Mouse (Mus musculus): ENCODE measurements around the gene Gan. TPM values are rescaled to one million over a fixed set of nuclear protein-coding genes. Genes with fewer than 3 reads are reported as not detected.

Gene Gan
- polyA plus RNA-seq, 1 experiment from 2014 or later, result 2.8 TPM

DNA sequence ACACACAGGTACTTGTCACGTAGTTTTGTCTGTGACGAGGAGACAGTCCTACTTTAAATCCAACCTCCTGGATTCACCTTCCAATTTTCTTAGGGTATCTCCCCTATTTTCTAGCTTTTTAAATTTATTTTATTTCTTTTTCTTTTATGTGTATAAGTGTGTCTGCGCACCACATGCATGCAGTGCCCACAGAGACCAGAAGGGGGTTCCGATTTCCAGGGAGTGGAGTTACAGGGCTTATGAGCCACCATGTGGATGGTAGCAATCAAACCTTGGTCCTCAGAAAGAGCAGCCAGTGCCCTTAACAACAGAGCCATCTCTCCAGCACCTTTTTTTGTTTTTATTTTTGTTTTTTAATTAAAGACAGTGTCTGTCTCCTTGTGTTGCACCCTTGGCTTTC is 24.8 kb downstream of the Gan start:
- peaks cover 44% of the 10 kb centered on the region for H3K36me3 ChIP-seq
- H3K9ac ChIP-seq, result no peak overlapping the region
- no peaks in the 10 kb centered on the region for H3K27me3 ChIP-seq
- H3K9me3 ChIP-seq, result no peaks in the 10 kb centered on the region
- H3K27ac ChIP-seq, result no peak overlapping the region
- 95% methylated on average over 4 of the region's 4 CpGs for WGBS
- H3K4me3 ChIP-seq, result no peak overlapping the region
- no peaks in the 10 kb centered on the region for H3K4me1 ChIP-seq
- ATAC-seq (ENCODE audit: low FRiP score, low read depth), result no peak
- no peak overlapping the region for H3K4me2 ChIP-seq (replicated peaks)

DNA sequence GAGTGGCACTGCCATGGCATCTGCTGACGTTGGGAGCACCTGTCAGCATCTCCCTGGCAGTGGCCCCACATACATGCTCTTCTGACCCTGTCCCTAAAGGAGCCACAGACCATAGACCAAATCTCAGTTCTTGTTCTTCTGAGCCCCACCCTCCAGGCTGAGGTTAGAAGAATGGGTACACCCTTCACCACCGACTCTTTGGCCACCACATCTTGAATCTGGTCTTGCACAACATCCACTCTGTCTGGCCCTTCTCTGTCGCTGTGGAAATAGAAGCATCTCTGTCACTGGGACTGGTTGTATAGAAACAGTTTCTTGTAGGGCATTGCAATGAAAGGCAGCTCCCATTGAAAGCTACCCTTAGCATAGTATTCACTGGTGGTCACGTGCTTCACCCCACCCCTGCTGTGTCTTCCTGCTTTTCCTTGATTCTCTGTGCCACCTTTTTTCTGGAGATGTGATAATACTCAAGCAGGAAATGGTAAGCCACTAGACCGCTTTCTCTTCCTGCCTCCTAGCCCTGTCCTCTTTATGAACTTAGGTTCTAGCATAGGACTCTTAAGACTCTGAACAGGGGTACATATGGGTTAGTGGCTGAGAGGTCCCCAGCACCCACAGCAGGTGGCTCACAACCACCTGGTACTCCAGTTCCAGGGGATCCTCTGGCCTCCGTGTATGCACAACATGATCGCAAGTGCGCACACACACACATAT is 25.9 kb downstream of the Gan start:
- Histone ChIP-seq H3K4me1 (no peaks in the 10 kb centered on the region), H3K4me3 (no peak overlapping the region), H3K27ac (no peak overlapping the region), H3K9me3 (no peaks in the 10 kb centered on the region), H3K9ac (no peak overlapping the region), H3K36me3 (peaks cover 54% of the 10 kb centered on the region), H3K4me2 (replicated peaks) (no peak overlapping the region), H3K27me3 (no peaks in the 10 kb centered on the region)
- 92% methylated on average over 8 of the region's 8 CpGs for WGBS
- no peak for ATAC-seq (ENCODE audit: low FRiP score, low read depth)

DNA sequence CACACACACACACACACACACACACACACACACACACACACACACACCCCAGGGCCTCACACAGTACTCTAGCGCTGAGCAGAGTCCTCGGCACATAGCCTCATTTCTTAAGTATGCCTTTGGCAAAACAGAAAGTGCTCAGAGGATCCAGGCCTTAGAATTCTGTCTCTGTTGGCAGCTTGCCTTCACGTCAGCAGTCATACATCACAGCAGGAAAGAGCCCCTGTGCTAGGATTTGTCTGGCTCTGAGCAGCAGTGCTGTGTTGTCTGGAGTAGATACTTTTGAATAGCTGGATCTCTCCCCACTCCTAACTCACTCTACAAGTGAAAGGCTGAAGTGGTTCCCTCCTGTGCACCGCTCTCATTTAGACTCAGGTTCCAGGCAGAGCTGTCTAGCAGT is 36.4 kb downstream of the Gan start:
- peaks cover 11% of the 10 kb centered on the region; the same call in 1 of the 2 replicates for H3K4me1 ChIP-seq
- H3K36me3 ChIP-seq, result peaks cover 85% of the 10 kb centered on the region
- 76% methylated on average over 4 of the region's 4 CpGs for WGBS
- H3K4me3 ChIP-seq, result no peak overlapping the region
- H3K9me3 ChIP-seq, result no peaks in the 10 kb centered on the region
- no peak for ATAC-seq (ENCODE audit: low FRiP score, low read depth)
- H3K4me2 ChIP-seq (replicated peaks), result no peak overlapping the region
- no peaks in the 10 kb centered on the region for H3K27me3 ChIP-seq
- no peak overlapping the region for H3K27ac ChIP-seq
- no peak overlapping the region for H3K9ac ChIP-seq

DNA sequence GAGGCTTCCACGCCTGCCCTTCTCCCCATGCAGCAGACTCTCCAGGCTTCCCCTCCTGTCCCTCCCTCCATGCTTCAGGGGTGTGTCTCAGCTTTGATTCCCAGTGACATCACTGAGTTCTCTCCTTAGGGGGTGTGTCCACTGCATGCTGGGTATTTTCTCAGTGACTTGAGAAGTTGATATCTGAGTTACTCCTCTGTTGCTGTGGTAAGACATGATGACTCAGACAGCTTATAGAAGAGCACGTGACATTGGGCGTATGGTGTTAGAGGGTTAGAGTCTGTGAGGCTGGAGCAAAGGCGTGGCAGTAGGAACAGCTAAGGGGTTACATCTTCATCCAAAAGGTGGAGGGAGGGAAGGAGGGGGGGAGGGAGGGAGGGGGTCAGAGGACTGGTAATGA is 38.7 kb downstream of the Gan start:
- no peaks in the 10 kb centered on the region for H3K27me3 ChIP-seq
- H3K4me1 ChIP-seq, result peaks cover 23% of the 10 kb centered on the region
- no peak overlapping the region for H3K4me2 ChIP-seq (replicated peaks)
- H3K9me3 ChIP-seq, result no peaks in the 10 kb centered on the region
- no peak for ATAC-seq (ENCODE audit: low FRiP score, low read depth)
- no peak overlapping the region for H3K27ac ChIP-seq
- no peak overlapping the region for H3K4me3 ChIP-seq
- 89% methylated on average over 4 of the region's 4 CpGs for WGBS
- H3K36me3 ChIP-seq, result peaks cover 79% of the 10 kb centered on the region
- H3K9ac ChIP-seq, result no peak overlapping the region

DNA sequence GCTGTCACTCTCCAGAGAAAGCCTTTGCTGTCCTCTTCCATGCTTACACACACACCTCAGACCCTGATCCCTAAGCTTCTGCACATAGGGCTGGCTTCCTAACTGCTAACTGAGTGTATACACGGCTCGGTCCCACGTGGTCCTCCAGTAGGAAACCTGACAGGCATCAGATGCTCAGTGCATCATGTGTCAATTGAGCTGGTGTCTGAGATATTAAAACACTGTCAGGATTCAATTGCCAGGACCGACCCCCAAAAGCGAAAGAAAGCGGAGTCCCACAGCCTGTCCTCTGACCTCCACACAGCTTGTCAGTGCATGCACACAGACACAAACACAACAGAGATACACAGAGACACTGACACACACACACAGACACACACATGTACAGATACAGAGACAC is 39.6 kb downstream of the Gan start:
- no peak for ATAC-seq (ENCODE audit: low FRiP score, low read depth)
- Histone ChIP-seq H3K27me3 (no peaks in the 10 kb centered on the region), H3K4me2 (replicated peaks) (no peak overlapping the region), H3K9me3 (no peaks in the 10 kb centered on the region), H3K36me3 (peaks cover 81% of the 10 kb centered on the region), H3K27ac (no peak overlapping the region), H3K4me1 (peaks cover 23% of the 10 kb centered on the region), H3K9ac (no peak overlapping the region), H3K4me3 (no peak overlapping the region)
- 91% methylated on average over 6 of the region's 6 CpGs for WGBS

DNA sequence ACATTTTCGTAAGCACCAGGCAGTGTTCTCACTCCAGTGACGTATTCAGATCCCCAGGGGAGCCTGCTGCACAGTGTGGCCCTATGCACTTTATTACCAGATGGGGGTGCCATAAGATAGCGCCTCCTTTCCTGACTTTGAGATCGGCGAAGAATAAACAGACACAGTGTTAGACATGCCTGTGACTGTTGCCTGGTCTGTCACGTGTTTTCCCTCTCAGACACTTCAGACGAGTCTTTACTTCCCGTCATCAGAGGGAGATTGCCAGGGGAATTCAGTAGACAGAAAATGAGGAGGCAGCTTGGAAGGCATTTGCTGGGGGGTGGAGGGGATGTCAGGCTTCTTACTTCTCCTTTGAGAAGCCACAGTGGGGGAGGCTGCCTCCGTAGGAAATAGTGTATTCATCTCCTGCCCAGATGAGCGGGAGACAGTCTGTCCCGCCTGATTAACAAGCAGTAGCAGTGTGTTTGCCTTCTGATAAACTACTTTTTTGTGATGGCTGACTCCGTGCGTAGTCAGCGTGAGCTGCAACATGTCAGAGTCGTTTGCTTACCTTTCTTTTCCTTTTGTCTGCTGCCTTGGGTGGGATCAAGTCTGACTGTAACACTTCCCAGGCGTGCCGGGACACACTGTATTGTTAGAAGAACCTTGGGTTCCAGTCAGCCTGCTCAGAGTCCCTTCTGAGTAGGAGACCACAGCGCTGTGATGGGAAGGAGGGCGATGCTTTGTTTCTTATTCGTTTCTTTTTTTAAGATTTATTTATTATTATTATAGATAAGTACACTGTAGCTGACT is 40.4 kb downstream of the Gan start:
- no peaks in the 10 kb centered on the region for H3K27me3 ChIP-seq
- peak; percentile 75; the same call in 1 of the 2 replicates for ATAC-seq (ENCODE audit: low FRiP score, low read depth)
- no peak overlapping the region for H3K9ac ChIP-seq
- no peak overlapping the region for H3K4me2 ChIP-seq (replicated peaks)
- no peaks in the 10 kb centered on the region for H3K9me3 ChIP-seq
- peaks cover 23% of the 10 kb centered on the region for H3K4me1 ChIP-seq
- no peak overlapping the region for H3K4me3 ChIP-seq
- WGBS, result 53% methylated on average over 20 of the region's 20 CpGs
- peak overlapping the region; percentile 39; the same call in 1 of the 2 replicates for H3K27ac ChIP-seq
- peaks cover 77% of the 10 kb centered on the region for H3K36me3 ChIP-seq

DNA sequence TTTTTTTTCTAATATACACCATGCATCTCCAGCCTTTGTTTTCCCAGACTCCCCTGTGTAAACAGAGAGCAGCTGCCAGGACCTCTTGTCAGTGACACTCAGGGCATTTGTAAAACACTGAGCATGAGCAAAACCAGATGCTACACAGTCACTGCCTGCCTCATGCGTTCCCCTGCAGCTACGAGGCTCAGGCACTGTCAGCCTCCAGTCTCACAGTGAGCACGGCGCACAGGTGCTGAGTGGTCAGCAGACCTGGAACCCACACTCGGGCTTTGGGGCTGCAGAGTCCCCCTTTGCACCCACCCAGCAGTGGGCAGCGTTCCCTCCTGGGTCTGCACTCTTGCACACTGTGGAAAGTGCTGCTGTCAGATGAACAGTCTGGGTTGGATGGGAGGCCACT is 41.7 kb downstream of the Gan start:
- H3K4me3 ChIP-seq, result no peak overlapping the region
- H3K4me1 ChIP-seq, result peaks cover 23% of the 10 kb centered on the region
- H3K27ac ChIP-seq, result peak overlapping the region; percentile 55; the same call in 1 of the 2 replicates
- no peak for ATAC-seq (ENCODE audit: low FRiP score, low read depth)
- no peaks in the 10 kb centered on the region for H3K27me3 ChIP-seq
- whole genome bisulfite sequencing, result 40% methylated on average over 6 of the region's 6 CpGs
- H3K9me3 ChIP-seq, result no peaks in the 10 kb centered on the region
- peaks cover 77% of the 10 kb centered on the region for H3K36me3 ChIP-seq
- no peak overlapping the region for H3K4me2 ChIP-seq (replicated peaks)
- no peak overlapping the region for H3K9ac ChIP-seq

DNA sequence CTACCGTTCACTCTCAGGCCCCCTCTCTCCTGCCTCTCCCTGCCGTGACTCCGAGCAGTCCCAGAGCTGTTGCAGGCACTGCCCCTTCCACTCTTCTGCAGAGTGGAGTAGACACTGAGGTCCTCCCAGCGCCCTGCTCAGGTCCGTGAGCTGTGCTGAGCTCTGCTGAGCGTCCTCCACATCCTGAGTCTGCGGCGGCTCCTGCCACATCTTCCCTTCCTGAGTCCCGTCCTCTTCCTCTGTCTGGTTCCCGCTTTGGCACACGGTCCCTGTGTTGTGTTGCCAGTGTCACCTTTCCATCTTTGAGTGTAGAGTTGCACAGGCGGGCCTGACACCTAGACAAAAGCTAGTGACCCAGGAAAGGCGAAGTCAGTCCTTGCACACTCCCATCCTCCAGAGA is 42.4 kb downstream of the Gan start:
- H3K9me3 ChIP-seq, result no peaks in the 10 kb centered on the region
- peaks cover 75% of the 10 kb centered on the region for H3K36me3 ChIP-seq
- WGBS, result 54% methylated on average over 13 of the region's 13 CpGs
- H3K9ac ChIP-seq, result no peak overlapping the region
- no peak for ATAC-seq (ENCODE audit: low FRiP score, low read depth)
- H3K4me3 ChIP-seq, result no peak overlapping the region
- H3K27me3 ChIP-seq, result no peaks in the 10 kb centered on the region
- H3K27ac ChIP-seq, result 0 out of 2 replicates have a peak overlapping the region, but pooled peaks have one; percentile 39
- peaks cover 23% of the 10 kb centered on the region for H3K4me1 ChIP-seq
- no peak overlapping the region for H3K4me2 ChIP-seq (replicated peaks)

DNA sequence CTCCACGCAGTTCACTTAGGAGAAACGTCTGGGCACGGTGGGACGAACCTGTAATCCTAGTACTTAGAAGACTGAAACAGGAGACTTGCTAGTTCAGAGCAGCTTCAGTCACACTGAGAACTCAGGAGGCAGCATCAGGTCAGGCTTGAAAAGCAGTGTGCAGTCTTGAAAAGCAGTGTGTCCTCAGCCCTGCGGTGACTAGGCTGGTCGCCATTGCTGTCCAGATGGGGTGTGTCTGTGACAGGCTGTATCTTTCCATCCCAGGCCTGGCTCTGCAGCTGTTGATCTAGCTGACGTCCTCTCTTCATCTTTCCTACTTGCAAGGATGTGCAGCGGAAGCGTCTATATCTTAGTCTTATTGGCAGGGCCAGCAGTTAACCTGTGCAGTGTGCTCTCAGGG is 42.9 kb downstream of the Gan start:
- Histone ChIP-seq H3K27ac (no peak overlapping the region), H3K9me3 (no peaks in the 10 kb centered on the region), H3K36me3 (peaks cover 71% of the 10 kb centered on the region), H3K27me3 (no peaks in the 10 kb centered on the region), H3K4me3 (no peak overlapping the region), H3K4me1 (peaks cover 23% of the 10 kb centered on the region), H3K9ac (no peak overlapping the region), H3K4me2 (replicated peaks) (no peak overlapping the region)
- 80% methylated on average over 9 of the region's 9 CpGs for WGBS
- no peak for ATAC-seq (ENCODE audit: low FRiP score, low read depth)

DNA sequence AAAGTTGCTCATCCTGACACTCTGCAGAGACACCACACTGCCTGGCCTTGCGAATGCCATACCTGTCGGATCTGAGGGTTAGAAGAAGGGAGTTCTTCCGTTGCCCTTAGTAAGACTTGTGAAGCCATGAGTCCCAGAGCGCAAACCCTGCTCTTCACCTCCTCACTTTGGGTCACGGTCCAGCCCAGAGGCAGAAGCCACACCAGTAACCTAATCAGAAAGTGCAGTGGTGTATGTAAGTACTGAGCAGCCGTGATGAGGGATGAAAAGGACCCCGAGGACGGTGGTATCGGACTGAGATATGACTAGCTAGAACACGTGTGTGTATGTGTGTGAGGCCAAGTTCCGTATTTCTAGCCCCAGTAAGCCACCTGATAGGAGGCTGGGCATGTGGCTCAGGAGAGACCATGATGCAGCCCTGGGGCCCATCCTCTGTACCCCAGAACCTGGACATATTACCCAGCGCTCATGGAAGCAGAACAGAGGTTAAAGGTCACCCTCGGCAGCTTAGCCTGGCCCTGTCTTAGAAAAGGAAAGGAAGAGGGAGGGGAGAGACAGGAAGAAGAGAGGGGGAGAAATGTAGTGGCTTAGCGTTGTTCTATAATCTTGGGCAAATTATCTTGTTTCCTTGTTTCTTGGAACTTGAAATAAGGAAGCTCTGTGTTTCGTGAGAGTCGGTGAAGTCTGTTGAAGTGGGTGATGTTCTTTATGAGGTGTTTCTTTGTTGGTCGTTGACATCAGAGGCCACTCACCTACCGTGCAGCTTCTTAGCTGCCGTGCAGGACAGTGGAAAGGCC is 43.5 kb downstream of the Gan start:
- no peak overlapping the region for H3K4me2 ChIP-seq (replicated peaks)
- H3K9me3 ChIP-seq, result no peaks in the 10 kb centered on the region
- WGBS, result 69% methylated on average over 19 of the region's 19 CpGs
- H3K4me3 ChIP-seq, result no peak overlapping the region
- H3K27me3 ChIP-seq, result no peaks in the 10 kb centered on the region
- peaks cover 70% of the 10 kb centered on the region for H3K36me3 ChIP-seq
- no peak overlapping the region for H3K27ac ChIP-seq
- peaks cover 23% of the 10 kb centered on the region for H3K4me1 ChIP-seq
- H3K9ac ChIP-seq, result no peak overlapping the region
- no peak for ATAC-seq (ENCODE audit: low FRiP score, low read depth)

DNA sequence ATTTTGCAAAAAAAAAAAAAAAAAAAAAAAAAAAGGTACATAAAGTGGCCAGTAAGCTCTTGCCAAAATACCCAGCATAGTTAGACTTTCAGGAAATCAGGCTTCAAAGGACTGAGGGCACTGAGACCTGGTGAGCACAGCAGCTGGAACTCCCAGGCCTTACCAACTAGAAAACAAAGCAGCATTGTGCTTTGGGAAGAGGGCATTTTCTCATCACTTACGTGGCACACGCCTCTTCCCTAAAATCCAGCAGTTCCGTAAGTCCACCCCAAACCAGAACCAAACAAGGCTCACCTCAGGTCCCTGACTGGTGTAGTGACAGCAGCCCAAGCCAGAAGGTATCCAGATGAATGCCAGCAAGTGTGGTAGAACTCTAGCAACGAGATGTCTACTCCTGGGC is 45.1 kb downstream of the Gan start:
- Histone ChIP-seq H3K9ac (no peak overlapping the region), H3K36me3 (peaks cover 63% of the 10 kb centered on the region), H3K4me2 (replicated peaks) (no peak overlapping the region), H3K4me1 (peaks cover 20% of the 10 kb centered on the region), H3K27me3 (no peaks in the 10 kb centered on the region), H3K9me3 (no peaks in the 10 kb centered on the region), H3K27ac (no peak overlapping the region), H3K4me3 (no peak overlapping the region)
- 90% methylated on average over 4 of the region's 4 CpGs for WGBS
- no peak for ATAC-seq (ENCODE audit: low FRiP score, low read depth)

DNA sequence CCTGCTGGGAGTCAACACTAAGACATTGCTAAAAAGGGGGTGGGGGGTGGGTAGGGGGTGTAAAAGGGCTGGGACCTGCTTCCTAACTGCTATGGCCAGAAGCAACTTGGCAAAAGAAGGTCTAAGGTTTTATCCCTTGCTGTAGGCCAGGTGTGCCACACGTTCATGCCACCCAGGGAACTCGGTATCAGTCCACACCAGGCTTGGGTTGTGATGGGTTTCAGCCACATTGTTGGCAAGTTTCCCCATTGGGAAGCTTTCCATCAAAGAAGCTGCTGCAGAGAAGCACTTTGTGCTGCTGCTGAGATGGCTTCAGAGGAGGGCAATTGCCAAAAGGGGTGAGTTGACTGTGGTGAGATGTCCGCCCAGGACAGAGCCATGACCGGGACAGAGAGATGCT is 47.9 kb downstream of the Gan start:
- H3K4me2 ChIP-seq (replicated peaks), result no peak overlapping the region

More for the DNA sequence above, 47.9 kb downstream of the Gan start:
- Histone ChIP-seq H3K4me1 (no peaks in the 10 kb centered on the region), H3K27ac (no peak overlapping the region), H3K9ac (no peak overlapping the region), H3K27me3 (no peaks in the 10 kb centered on the region), H3K9me3 (no peaks in the 10 kb centered on the region), H3K4me3 (no peak overlapping the region), H3K36me3 (peaks cover 72% of the 10 kb centered on the region)
- no peak for ATAC-seq (ENCODE audit: low FRiP score, low read depth)
- WGBS, result 83% methylated on average over 4 of the region's 4 CpGs

Data from limb, embryonic 13.5 days (tissue).